Mouse (Mus musculus) cortical plate, adult 2 months (tissue): ENCODE measurements around the gene Kcnj1.

Source experiments
- CTCF ChIP-seq: fragments of 200-500 bp; IDR thresholded peaks from 2 replicates; pipeline ENCODE4 v1.5.1; 2011; ENCODE audit warnings: mild to moderate bottlenecking, control low read depth, low read length; ENCODE audit not compliant: insufficient read depth; ENCODE audit errors: extremely low read depth
- POLR2A ChIP-seq: fragments of 200-500 bp; IDR thresholded peaks from 2 replicates; pipeline ENCODE4 v1.6.1; 2011; ENCODE audit warnings: mild to moderate bottlenecking, low read length, control low read depth; ENCODE audit not compliant: insufficient read depth; ENCODE audit errors: extremely low read depth

DNA sequence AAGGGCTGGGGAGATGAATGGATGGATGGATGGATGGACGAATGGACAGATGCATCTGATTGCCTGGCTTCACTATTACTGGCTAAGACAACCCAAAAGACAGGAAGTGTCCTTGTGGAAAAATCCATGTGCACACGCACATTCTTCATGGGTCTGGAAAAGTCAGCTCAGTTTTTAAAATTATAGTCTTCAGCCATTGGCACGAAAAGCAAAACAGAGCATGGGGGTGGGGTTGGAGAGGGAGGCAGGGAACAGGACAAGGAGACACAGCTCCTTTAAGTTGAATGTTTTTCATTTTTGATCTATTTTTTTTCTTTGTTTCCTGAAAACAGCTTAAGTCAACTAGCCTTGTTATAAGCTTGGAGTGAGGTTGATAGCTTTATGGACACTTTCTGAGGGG, 58.8 kb downstream of the Kcnj1 start:
- TF ChIP-seq CTCF (no peak), POLR2A (no peak)
